Mouse (Mus musculus) spleen, postnatal 14 days (tissue): ENCODE measurements around the gene Trappc3l.

ENCODE experiments used
- DNase-seq, 2 experiments: peaks; one replicate each; pipeline ENCODE4 v3.0.0; 2021 to 2022; ENCODE audit warnings: low spot score in 2 of 2

Trappc3l gene

GRCm38 (mm10) chr10:34095147-34095546 lies 57.8 kb downstream of the Trappc3l start:
- DNase-seq, result no peak

GRCm38 (mm10) chr10:34095964-34096363 lies 58.6 kb downstream of the Trappc3l start:
- DNase-seq, result no peak

GRCm38 (mm10) chr10:34096418-34096883 lies 59.1 kb downstream of the Trappc3l start, which contains the start of gene Calhm5:
Calhm5 (minus strand) TSS chr10:34096519.
- DNase-seq, result no peak

GRCm38 (mm10) chr10:34110863-34111465 lies 73.6 kb downstream of the Trappc3l start:
- DNase-seq, result no peak

- DNase-seq, result no peak
Observed at GRCm38 (mm10) chr10:34111964-34112738, 74.8 kb downstream of the Trappc3l start.

- DNase-seq, result no peak
Observed at GRCm38 (mm10) chr10:34117131-34117530, 79.7 kb downstream of the Trappc3l start.

- DNase-seq, result no peak
Observed at GRCm38 (mm10) chr10:34117770-34118169, 80.4 kb downstream of the Trappc3l start.

GRCm38 (mm10) chr10:34118421-34118820 lies 81.0 kb downstream of the Trappc3l start:
- no peak for DNase-seq

- peak; percentile 14 to 41 for DNase-seq
Observed at GRCm38 (mm10) chr10:34127392-34128378, 90.3 kb downstream of the Trappc3l start, which contains the start of gene Calhm6. Calhm6 (minus strand) TSS chr10:34127984.

GRCm38 (mm10) chr10:34128391-34128790 lies 91.0 kb downstream of the Trappc3l start:
- no peak for DNase-seq

- DNase-seq, result no peak
Observed at GRCm38 (mm10) chr10:34131356-34131755, 94.0 kb downstream of the Trappc3l start.

- DNase-seq, result no peak
Observed at GRCm38 (mm10) chr10:34136432-34136831, 99.0 kb downstream of the Trappc3l start.

- no peak for DNase-seq
Observed at GRCm38 (mm10) chr10:34138027-34138426, 100.6 kb downstream of the Trappc3l start.

GRCm38 (mm10) chr10:34139768-34140167 lies 102.4 kb downstream of the Trappc3l start:
- DNase-seq, result no peak

- no peak for DNase-seq
Observed at GRCm38 (mm10) chr10:34141693-34142092, 104.3 kb downstream of the Trappc3l start.

GRCm38 (mm10) chr10:34149772-34150171 lies 112.4 kb downstream of the Trappc3l start:
- DNase-seq, result no peak

- no peak for DNase-seq
Observed at GRCm38 (mm10) chr10:34150454-34150853, 113.1 kb downstream of the Trappc3l start.

- no peak for DNase-seq
Observed at GRCm38 (mm10) chr10:34151827-34152226, 114.4 kb downstream of the Trappc3l start.

GRCm38 (mm10) chr10:34155796-34156554 lies 118.6 kb downstream of the Trappc3l start:
- no peak for DNase-seq
